Mouse (Mus musculus) bone marrow, adult 2 months (tissue): Measurements from ENCODE around the gene Smyd1.

Experiments used
- CTCF ChIP-seq: fragments of 200-500 bp; IDR thresholded peaks from 2 replicates; pipeline ENCODE4 v1.5.1; 2011; ENCODE audit warnings: low read length, control low read depth; ENCODE audit not compliant: control insufficient read depth, insufficient read depth
- POLR2A ChIP-seq: fragments of 200-500 bp; IDR thresholded peaks from 2 replicates; pipeline ENCODE4 v1.6.1; 2011; ENCODE audit warnings: low read depth, mild to moderate bottlenecking, control low read depth, low read length, borderline replicate concordance; ENCODE audit not compliant: control insufficient read depth

DNA sequence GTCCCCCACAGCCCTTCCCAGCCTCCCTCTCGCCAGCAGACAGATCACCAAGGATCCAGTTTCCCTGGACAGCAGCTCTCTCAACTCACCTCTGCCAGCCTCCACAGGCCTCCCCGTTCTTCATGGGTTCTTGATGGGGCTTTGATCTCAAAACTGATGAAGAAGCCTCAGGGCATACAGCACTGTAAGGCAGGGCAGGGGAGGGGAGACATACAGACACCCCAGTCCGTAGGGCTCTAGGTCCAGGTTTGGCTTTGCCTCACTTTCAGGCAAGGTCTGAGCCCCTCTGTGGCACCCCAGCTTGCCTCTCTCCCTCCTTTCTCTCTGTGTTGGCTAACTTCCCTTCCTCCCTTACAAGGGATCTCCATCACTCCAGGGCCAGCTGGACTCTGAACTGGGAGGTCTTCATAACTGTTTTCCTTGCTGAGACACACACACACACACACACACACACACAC, at the start of gene Smyd1:
- no peak for TF ChIP-seq POLR2A
- no peak for TF ChIP-seq CTCF
